Mouse (Mus musculus): ENCODE measurements around the gene Bbx. TPM values are rescaled to one million over a fixed set of nuclear protein-coding genes. Genes with fewer than 3 reads are reported as not detected.

Bbx gene
- polyA plus RNA-seq, 1 experiment = 0.89 TPM

DNA sequence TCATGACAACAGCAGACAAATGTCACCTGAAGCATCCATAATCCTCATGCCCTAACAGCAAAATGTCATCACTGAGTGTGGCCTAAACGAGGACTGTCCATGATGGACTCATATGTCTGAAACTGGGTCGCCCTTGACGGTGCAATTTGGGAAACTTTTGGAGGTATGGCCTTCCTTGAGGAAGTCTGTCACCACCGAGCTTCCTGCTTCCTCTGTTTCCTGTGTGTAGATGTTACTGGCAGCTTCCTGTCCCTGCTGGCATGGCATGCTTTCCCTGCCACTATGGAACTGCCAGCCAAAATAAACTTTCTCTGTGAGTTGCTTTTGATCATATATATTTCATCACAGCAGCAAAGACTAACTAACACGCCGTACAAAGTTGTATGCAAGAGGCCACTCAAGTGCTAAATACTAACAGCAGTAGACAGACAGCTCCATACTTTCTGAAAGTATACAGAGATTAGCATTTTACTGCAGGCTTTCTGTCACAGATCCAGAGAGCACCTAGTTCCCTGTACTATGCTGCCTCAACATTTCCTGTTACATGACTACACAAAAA, 180.7 kb downstream of the Bbx start:
- Histone ChIP-seq H3K4me3 (replicated peaks) (no peak overlapping the region), H3K9me3 (no peaks in the 10 kb centered on the region), H3K27me3 (replicated peaks) (no peaks in the 10 kb centered on the region), H3K36me3 (replicated peaks; ENCODE audit: low read length) (peaks cover 46% of the 10 kb centered on the region), H3K4me1 (peaks cover 26% of the 10 kb centered on the region)
- TF ChIP-seq GATA1 (IDR thresholded peaks at IDR 0.05; ENCODE audit: borderline replicate concordance, low read length) (no peak), FLI1 (IDR thresholded peaks at IDR 0.05; ENCODE audit: low read length) (no peak)

DNA sequence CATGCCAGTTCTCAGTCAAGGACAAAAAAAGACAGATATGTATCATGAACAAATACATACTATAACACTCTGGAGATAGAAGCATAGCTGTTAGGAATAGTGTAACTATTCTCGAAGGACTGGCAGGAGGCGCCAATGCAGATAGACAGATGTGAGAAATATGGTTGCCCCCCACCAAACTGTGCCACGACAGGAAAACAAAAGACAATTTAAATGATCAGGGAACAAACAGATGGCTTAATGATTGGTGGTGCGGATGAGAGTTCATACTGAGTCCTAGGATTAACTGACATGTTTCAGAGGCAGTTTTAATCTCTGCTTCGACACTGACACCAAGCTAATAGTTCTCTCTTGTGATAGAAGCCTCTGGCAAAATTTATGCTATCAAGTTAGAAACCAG, 181.7 kb downstream of the Bbx start:
- Histone ChIP-seq H3K4me1 (peaks cover 24% of the 10 kb centered on the region), H3K9me3 (no peaks in the 10 kb centered on the region), H3K36me3 (replicated peaks; ENCODE audit: low read length) (peaks cover 43% of the 10 kb centered on the region), H3K27me3 (replicated peaks) (no peaks in the 10 kb centered on the region), H3K4me3 (replicated peaks) (no peak overlapping the region)
- no peak for TF ChIP-seq FLI1 (IDR thresholded peaks at IDR 0.05; ENCODE audit: low read length)
- TF ChIP-seq GATA1 (IDR thresholded peaks at IDR 0.05; ENCODE audit: borderline replicate concordance, low read length) = no peak

DNA sequence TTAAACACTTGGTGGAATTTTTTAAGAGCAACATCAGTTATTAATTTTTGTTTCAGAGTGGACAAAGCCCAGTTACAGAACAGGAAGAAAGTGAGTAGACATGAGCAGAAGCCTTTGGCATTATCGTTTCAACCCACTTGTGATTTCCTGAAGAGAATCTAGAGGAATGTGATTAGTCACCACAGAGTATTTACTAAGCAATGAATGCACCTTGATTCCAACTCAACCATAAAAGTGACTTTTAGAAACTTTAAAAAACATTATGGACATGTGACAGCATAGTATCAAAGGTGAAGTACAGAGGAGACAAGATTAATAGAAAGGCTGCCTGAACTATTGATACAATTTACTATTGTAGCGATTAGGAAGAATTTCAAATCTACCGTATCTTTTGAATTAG, 183.2 kb downstream of the Bbx start:
- no peaks in the 10 kb centered on the region for H3K27me3 ChIP-seq (replicated peaks)
- H3K4me3 ChIP-seq (replicated peaks) = no peak overlapping the region
- H3K36me3 ChIP-seq (replicated peaks; ENCODE audit: low read length) = peaks cover 38% of the 10 kb centered on the region
- H3K4me1 ChIP-seq = peaks cover 15% of the 10 kb centered on the region
- H3K9me3 ChIP-seq = no peaks in the 10 kb centered on the region
- TF ChIP-seq GATA1 (IDR thresholded peaks at IDR 0.05; ENCODE audit: borderline replicate concordance, low read length) = no peak
- TF ChIP-seq FLI1 (IDR thresholded peaks at IDR 0.05; ENCODE audit: low read length) = no peak

DNA sequence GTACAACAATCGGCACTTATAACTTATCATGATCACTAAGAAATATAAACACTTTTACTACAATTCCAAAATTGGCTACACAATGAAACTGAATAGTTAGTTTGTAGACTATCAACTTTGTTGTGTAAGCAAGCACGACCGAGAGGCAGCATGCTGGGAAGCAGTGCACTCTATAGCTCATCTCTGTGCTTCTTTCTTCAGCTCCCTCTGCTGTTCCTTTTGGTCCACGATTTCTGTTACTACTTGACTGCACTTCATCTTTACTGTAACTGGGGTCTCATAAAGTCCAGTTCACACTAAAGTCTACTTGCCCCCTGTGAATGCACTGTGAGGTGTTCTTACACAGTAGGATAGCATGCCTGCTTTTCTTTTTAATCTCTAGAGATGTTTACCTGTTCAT, 189.7 kb downstream of the Bbx start:
- Histone ChIP-seq H3K9me3 (no peaks in the 10 kb centered on the region), H3K4me3 (replicated peaks) (no peak overlapping the region), H3K27me3 (replicated peaks) (no peaks in the 10 kb centered on the region), H3K36me3 (replicated peaks; ENCODE audit: low read length) (peaks cover 32% of the 10 kb centered on the region), H3K4me1 (no peaks in the 10 kb centered on the region)
- TF ChIP-seq GATA1 (IDR thresholded peaks at IDR 0.05; ENCODE audit: borderline replicate concordance, low read length) = no peak
- no peak for TF ChIP-seq FLI1 (IDR thresholded peaks at IDR 0.05; ENCODE audit: low read length)

DNA sequence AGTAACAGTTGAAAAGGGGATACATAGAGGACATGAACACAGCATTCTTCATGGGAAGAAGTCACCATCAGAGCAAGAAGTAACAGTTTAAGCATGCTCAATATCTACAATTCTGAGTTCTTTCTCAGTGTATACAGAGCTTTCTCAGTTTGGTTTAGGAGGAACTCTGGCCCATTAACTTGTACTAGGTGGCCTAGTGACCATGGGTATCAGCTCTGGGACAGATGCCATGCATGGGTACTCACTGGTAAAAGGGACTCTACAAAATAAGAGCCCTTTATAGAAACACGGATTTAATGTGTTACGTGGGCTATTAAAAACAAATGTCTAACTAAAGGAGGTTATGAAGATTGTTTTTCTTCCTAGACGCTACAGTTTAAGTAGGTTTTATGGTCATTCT, 190.6 kb downstream of the Bbx start:
- Histone ChIP-seq H3K9me3 (peaks cover 1% of the 10 kb centered on the region; the same call in 1 of the 2 replicates), H3K27me3 (replicated peaks) (no peaks in the 10 kb centered on the region), H3K36me3 (replicated peaks; ENCODE audit: low read length) (peaks cover 35% of the 10 kb centered on the region), H3K4me3 (replicated peaks) (no peak overlapping the region), H3K4me1 (no peaks in the 10 kb centered on the region)
- no peak for TF ChIP-seq GATA1 (IDR thresholded peaks at IDR 0.05; ENCODE audit: borderline replicate concordance, low read length)
- TF ChIP-seq FLI1 (IDR thresholded peaks at IDR 0.05; ENCODE audit: low read length) = no peak

DNA sequence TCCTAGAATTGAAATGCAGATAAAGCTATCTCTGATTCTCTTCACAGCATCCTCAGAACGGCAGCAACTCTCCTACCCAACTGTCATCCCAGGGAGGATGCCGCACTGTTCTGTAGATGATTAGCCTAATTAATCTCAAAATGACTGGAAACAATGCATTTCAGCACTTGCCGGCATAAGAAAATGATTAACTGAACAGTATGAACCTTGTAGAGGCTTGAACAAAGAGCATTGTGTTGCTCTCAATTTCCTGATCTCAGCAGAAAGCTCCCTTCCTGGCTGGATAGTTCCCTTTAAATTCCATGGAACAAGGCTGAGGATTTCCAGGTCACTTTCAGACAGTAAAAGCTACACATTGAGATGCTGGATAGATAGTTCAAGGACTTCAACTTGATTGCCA, 197.0 kb downstream of the Bbx start:
- peaks cover 3% of the 10 kb centered on the region; the same call in 1 of the 2 replicates for H3K9me3 ChIP-seq
- TF ChIP-seq GATA1 (IDR thresholded peaks at IDR 0.05; ENCODE audit: borderline replicate concordance, low read length) = no peak
- no peak for TF ChIP-seq FLI1 (IDR thresholded peaks at IDR 0.05; ENCODE audit: low read length)

DNA sequence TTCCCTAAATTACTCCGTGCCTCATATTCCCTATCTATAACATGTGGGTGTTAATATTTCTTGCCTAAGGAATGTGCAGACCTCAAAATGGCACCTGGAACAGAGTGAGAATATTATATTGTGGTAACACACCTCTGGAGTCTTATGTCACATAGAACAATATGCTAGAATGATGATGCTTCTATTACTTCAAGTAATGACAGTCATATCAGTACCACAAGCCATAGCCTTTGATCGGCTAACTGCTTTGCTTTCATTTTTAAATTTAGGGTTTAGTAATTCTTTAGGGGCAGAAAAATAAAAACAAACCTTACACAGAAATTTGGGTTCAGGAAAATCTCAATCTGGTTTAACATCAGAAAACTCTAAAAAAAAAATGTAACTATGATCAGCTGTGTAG, 201.6 kb downstream of the Bbx start:
- peaks cover 31% of the 10 kb centered on the region for H3K36me3 ChIP-seq (replicated peaks; ENCODE audit: low read length)
- TF ChIP-seq GATA1 (IDR thresholded peaks at IDR 0.05; ENCODE audit: borderline replicate concordance, low read length) = no peak
- TF ChIP-seq FLI1 (IDR thresholded peaks at IDR 0.05; ENCODE audit: low read length) = no peak
- no peaks in the 10 kb centered on the region for H3K27me3 ChIP-seq (replicated peaks)
- peaks cover 7% of the 10 kb centered on the region for H3K4me1 ChIP-seq
- no peaks in the 10 kb centered on the region for H3K9me3 ChIP-seq
- no peak overlapping the region for H3K4me3 ChIP-seq (replicated peaks)

More for the DNA sequence above, 197.0 kb downstream of the Bbx start:
- Histone ChIP-seq H3K4me1 (no peaks in the 10 kb centered on the region), H3K36me3 (replicated peaks; ENCODE audit: low read length) (peaks cover 53% of the 10 kb centered on the region), H3K27me3 (replicated peaks) (no peaks in the 10 kb centered on the region), H3K4me3 (replicated peaks) (no peak overlapping the region)

DNA sequence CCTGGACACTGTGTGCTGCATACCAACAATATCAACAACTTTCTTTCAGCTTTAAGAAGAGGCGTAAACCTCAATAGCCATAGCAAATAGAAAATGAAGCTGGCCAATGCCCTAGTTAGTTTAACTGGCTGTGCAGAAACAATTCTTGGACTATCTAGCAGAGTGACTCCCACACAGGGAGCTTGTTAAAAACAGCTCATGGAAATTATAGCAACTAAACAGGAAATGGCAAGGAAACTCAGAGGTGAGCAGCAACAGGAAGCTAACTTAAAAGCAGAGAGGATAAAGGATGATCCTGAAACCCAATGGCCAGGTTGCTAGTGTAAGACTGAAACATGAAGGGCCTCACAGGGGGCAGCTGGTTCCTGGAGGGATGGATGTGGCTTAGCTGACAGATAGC, 203.4 kb downstream of the Bbx start:
- Histone ChIP-seq H3K9me3 (no peaks in the 10 kb centered on the region), H3K27me3 (replicated peaks) (no peaks in the 10 kb centered on the region), H3K4me3 (replicated peaks) (no peak overlapping the region), H3K36me3 (replicated peaks; ENCODE audit: low read length) (peaks cover 39% of the 10 kb centered on the region), H3K4me1 (peaks cover 7% of the 10 kb centered on the region)
- no peak for TF ChIP-seq FLI1 (IDR thresholded peaks at IDR 0.05; ENCODE audit: low read length)
- no peak for TF ChIP-seq GATA1 (IDR thresholded peaks at IDR 0.05; ENCODE audit: borderline replicate concordance, low read length)

DNA sequence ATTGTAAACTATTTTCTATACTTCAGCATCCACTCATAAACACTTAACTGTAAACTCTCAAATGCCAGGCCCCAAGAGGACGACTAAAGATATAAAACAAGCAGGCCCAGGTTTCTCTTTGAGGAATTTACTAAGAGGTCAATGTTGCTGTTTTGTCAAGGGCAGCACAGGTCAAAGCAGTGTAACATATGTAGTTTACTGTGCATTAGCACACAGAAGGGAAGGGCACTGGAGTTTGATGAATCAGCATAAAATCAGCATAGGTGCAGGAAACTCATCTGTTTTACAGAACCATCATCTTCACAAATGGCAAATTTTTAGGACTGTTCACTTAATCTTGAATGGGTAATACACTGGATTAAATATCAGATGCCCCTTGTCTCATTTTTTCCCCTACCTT, 205.9 kb downstream of the Bbx start:
- Histone ChIP-seq H3K36me3 (replicated peaks; ENCODE audit: low read length) (peaks cover 41% of the 10 kb centered on the region), H3K4me1 (peaks cover 7% of the 10 kb centered on the region), H3K4me3 (replicated peaks) (no peak overlapping the region), H3K9me3 (no peaks in the 10 kb centered on the region), H3K27me3 (replicated peaks) (no peaks in the 10 kb centered on the region)
- no peak for TF ChIP-seq FLI1 (IDR thresholded peaks at IDR 0.05; ENCODE audit: low read length)
- TF ChIP-seq GATA1 (IDR thresholded peaks at IDR 0.05; ENCODE audit: borderline replicate concordance, low read length) = no peak

DNA sequence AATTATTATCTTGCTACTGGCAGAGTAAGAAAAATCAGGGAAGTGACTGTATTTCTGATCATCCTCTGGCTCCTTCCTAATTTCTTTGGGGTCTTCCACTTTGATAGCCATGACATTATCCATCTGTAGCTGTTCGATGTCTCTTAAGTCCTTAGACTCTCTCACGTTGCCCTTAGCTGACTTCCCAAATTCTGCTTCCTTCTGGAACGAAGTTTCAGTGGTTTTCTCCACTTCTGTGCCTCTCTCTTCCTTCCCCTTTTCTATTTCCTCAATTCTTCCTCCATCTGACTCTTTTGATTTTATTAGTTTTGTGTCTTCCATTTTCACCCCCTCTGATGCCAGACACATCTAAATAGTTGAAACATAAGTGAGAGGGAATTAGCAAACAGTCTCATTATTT, 207.2 kb downstream of the Bbx start:
- Histone ChIP-seq H3K4me3 (replicated peaks) (no peak overlapping the region), H3K4me1 (peaks cover 7% of the 10 kb centered on the region), H3K9me3 (no peaks in the 10 kb centered on the region), H3K36me3 (replicated peaks; ENCODE audit: low read length) (peaks cover 46% of the 10 kb centered on the region), H3K27me3 (replicated peaks) (no peaks in the 10 kb centered on the region)
- no peak for TF ChIP-seq FLI1 (IDR thresholded peaks at IDR 0.05; ENCODE audit: low read length)
- TF ChIP-seq GATA1 (IDR thresholded peaks at IDR 0.05; ENCODE audit: borderline replicate concordance, low read length) = no peak
